Mouse (Mus musculus) cerebellum, postnatal 4 days (tissue): ENCODE measurements around the gene Gm47969.

ENCODE experiments used
- DNase-seq, 2 experiments: peaks; one replicate each; pipeline ENCODE4 v3.0.0; 2022; ENCODE audit warnings: low spot score in 2 of 2, mixed read lengths in 1 of 2

Gm47969 gene

GRCm38 (mm10) chr1:83075526-83076189, 30.9 kb downstream of the Gm47969 start:
- no peak for DNase-seq

GRCm38 (mm10) chr1:83076190-83076917, 31.6 kb downstream of the Gm47969 start:
- DNase-seq, result peak in 1 of 2 experiments; percentile 51

GRCm38 (mm10) chr1:83077016-83077415, 32.3 kb downstream of the Gm47969 start:
- no peak for DNase-seq

- DNase-seq, result no peak
Measured at GRCm38 (mm10) chr1:83084790-83085189, 40.1 kb downstream of the Gm47969 start.

GRCm38 (mm10) chr1:83091268-83091667, 46.5 kb downstream of the Gm47969 start:
- DNase-seq, result no peak
